In the genomic region with DNA sequence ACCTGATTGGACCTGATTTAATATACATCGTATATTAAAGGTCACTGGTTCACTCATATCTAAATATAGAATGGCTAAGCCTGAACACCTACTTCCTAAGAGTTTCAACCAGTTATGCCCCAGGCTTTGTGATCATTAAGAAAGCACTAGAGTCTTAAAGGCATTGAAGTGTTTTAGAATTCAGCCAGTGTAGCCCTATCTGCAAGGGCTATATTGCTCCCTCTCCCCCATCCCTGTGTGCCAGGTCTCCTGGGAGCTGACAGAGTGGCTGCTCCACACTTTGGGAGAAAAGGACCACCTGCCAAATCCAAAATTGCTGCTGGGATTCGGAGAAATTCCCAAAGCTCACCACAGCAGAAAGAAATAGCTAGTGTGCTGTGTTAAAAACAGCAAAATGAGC, we compare ENCODE assay signal across 19 mouse cellular contexts.
DNase-seq lines count a peak whose midpoint lies in the region; ATAC-seq and TF ChIP-seq lines count a peak whose summit lies in the region.
"Had no signal": no experiment of that assay in that cellular context is flagged by ENCODE, and none has a peak within 500 bp of the region (broad histone marks: within the 10 kb centered on the region; RNA-seq: fewer than 3 reads in every experiment).

No protein-coding gene starts in this region.

- no peak for TF ChIP-seq EP300 in liver, postnatal 0 days (IDR thresholded peaks at IDR 0.05; ENCODE audit: low read depth)

- H3K4me2 ChIP-seq in forebrain, postnatal 0 days (ENCODE audit: low read depth): no peak overlapping the region
- H3K4me2 ChIP-seq in forebrain, embryonic 12.5 days: no peak overlapping the region
- H3K4me2 ChIP-seq in midbrain, postnatal 0 days (ENCODE audit: low read depth, low read length, poor library complexity, severe bottlenecking): no peak overlapping the region
- no peak overlapping the region for H3K4me2 ChIP-seq in midbrain, embryonic 11.5 days
- H3K4me2 ChIP-seq in liver, postnatal 0 days (ENCODE audit: low read depth, low read length): no peak overlapping the region
- H3K4me2 ChIP-seq: embryonic facial prominence, embryonic 13.5 days had no signal

- no peak overlapping the region for H3K9ac ChIP-seq in forebrain, postnatal 0 days
- H3K9ac ChIP-seq in forebrain, embryonic 12.5 days: no peak overlapping the region
- H3K9ac ChIP-seq in midbrain, postnatal 0 days (replicated peaks; ENCODE audit: low read length, poor library complexity, severe bottlenecking): no peak overlapping the region
- no peak overlapping the region for H3K9ac ChIP-seq in midbrain, embryonic 11.5 days (ENCODE audit: low read length)
- H3K9ac ChIP-seq in liver, postnatal 0 days (replicated peaks): no peak overlapping the region
- H3K9ac ChIP-seq: embryonic facial prominence, embryonic 13.5 days had no signal

- intact Hi-C loops in left cerebral cortex, postnatal 4 days (cut with DNase I): no loop called here

- no peak for TF ChIP-seq CTCF in forebrain, postnatal 0 days (IDR thresholded peaks at IDR 0.05; ENCODE audit: low read depth)
- TF ChIP-seq CTCF in midbrain, postnatal 0 days (IDR thresholded peaks at IDR 0.05): no peak
- no peak for TF ChIP-seq CTCF in liver, postnatal 0 days (IDR thresholded peaks at IDR 0.05; ENCODE audit: low read depth)

- H3K4me1 ChIP-seq in forebrain, postnatal 0 days (ENCODE audit: insufficient read depth): no peaks in the 10 kb centered on the region
- no peaks in the 10 kb centered on the region for H3K4me1 ChIP-seq in forebrain, embryonic 12.5 days
- peaks cover 6% of the 10 kb centered on the region; the same call in 1 of the 2 replicates for H3K4me1 ChIP-seq in midbrain, postnatal 0 days (ENCODE audit: insufficient read depth, low read length)
- H3K4me1 ChIP-seq in midbrain, embryonic 11.5 days (ENCODE audit: control insufficient read depth, insufficient read depth, low read length): 0 out of 2 replicates have a peak, but pooled peaks cover 2% of the 10 kb centered on the region
- H3K4me1 ChIP-seq in liver, postnatal 0 days (ENCODE audit: insufficient read depth): no peaks in the 10 kb centered on the region
- H3K4me1 ChIP-seq: embryonic facial prominence, embryonic 13.5 days; heart, embryonic 10.5 days had no signal

- H3K9me3 ChIP-seq in forebrain, postnatal 0 days (ENCODE audit: low read length): no peaks in the 10 kb centered on the region
- no peaks in the 10 kb centered on the region for H3K9me3 ChIP-seq in forebrain, embryonic 12.5 days
- no peaks in the 10 kb centered on the region for H3K9me3 ChIP-seq in midbrain, postnatal 0 days (ENCODE audit: low read length)
- no peaks in the 10 kb centered on the region for H3K9me3 ChIP-seq in midbrain, embryonic 11.5 days (ENCODE audit: control insufficient read depth, low read length)
- no peaks in the 10 kb centered on the region for H3K9me3 ChIP-seq in liver, postnatal 0 days (ENCODE audit: low read length)
- H3K9me3 ChIP-seq: embryonic facial prominence, embryonic 13.5 days; heart, embryonic 10.5 days had no signal

- WGBS in forebrain, postnatal 0 days: 52% methylated on average over 2 of the region's 2 CpGs
- 67% methylated on average over 2 of the region's 2 CpGs for WGBS in forebrain, embryonic 12.5 days
- 57% methylated on average over 2 of the region's 2 CpGs for WGBS in midbrain, postnatal 0 days
- WGBS in midbrain, embryonic 11.5 days: 83% methylated on average over 2 of the region's 2 CpGs
- 61% methylated on average over 2 of the region's 2 CpGs for WGBS in liver, postnatal 0 days (ENCODE audit: insufficient replicate concordance)

- no peak overlapping the region for H3K27ac ChIP-seq in forebrain, postnatal 0 days (ENCODE audit: low read depth, low read length)
- H3K27ac ChIP-seq in forebrain, embryonic 12.5 days: no peak overlapping the region
- 0 out of 2 replicates have a peak overlapping the region, but pooled peaks have one; percentile 9 for H3K27ac ChIP-seq in midbrain, postnatal 0 days (ENCODE audit: low read depth, low read length)
- no peak overlapping the region for H3K27ac ChIP-seq in midbrain, embryonic 11.5 days (ENCODE audit: low read depth, low read length)
- no peak overlapping the region for H3K27ac ChIP-seq in liver, postnatal 0 days (ENCODE audit: low read depth)
- H3K27ac ChIP-seq: embryonic facial prominence, embryonic 13.5 days; heart, embryonic 10.5 days had no signal

- H3K27me3 ChIP-seq in forebrain, postnatal 0 days (ENCODE audit: insufficient read depth, low read length): no peaks in the 10 kb centered on the region
- H3K27me3 ChIP-seq in forebrain, embryonic 12.5 days: no peaks in the 10 kb centered on the region
- no peaks in the 10 kb centered on the region for H3K27me3 ChIP-seq in midbrain, postnatal 0 days (ENCODE audit: insufficient read depth, low read length)
- no peaks in the 10 kb centered on the region for H3K27me3 ChIP-seq in midbrain, embryonic 11.5 days (ENCODE audit: control insufficient read depth, insufficient read depth, low read length)
- no peaks in the 10 kb centered on the region for H3K27me3 ChIP-seq in liver, postnatal 0 days (ENCODE audit: insufficient read depth, low read length)
- H3K27me3 ChIP-seq: embryonic facial prominence, embryonic 13.5 days had no signal

- no peak overlapping the region for H3K4me3 ChIP-seq in forebrain, postnatal 0 days (ENCODE audit: low read depth, low read length)
- H3K4me3 ChIP-seq in forebrain, embryonic 12.5 days (replicated peaks): no peak overlapping the region
- H3K4me3 ChIP-seq in midbrain, postnatal 0 days (ENCODE audit: low read depth, low read length): no peak overlapping the region
- H3K4me3 ChIP-seq in midbrain, embryonic 11.5 days (ENCODE audit: low read depth, low read length): no peak overlapping the region
- H3K4me3 ChIP-seq in liver, postnatal 0 days (ENCODE audit: low read depth, low read length): no peak overlapping the region
- H3K4me3 ChIP-seq: embryonic facial prominence, embryonic 13.5 days; heart, embryonic 10.5 days had no signal

- no peak for DNase-seq in forebrain, postnatal 0 days
- peak; percentile 9 for DNase-seq in left cerebral cortex, postnatal 4 days
- no peak for DNase-seq in left cerebral cortex, adult 9 months (ENCODE audit: low spot score in 2 of 2)
- DNase-seq in midbrain, postnatal 0 days (ENCODE audit: low spot score): peak; percentile 28
- no peak for DNase-seq in midbrain, embryonic 11.5 days (ENCODE audit: low spot score, missing footprints)
- no peak for DNase-seq in liver, postnatal 0 days
- DNase-seq: adrenal gland, postnatal 14 days; cerebellum, adult 18-20 months; cerebellum, adult 9-11 months; cerebellum, postnatal 36 days; gastrocnemius, postnatal 10 days; heart, adult 18-20 months; heart, postnatal 10 days; heart, postnatal 4 days had no signal

- ATAC-seq in forebrain, postnatal 0 days: peak; percentile 27; the same call in 1 of the 2 replicates
- ATAC-seq in forebrain, embryonic 12.5 days (ENCODE audit: low FRiP score): no peak
- no peak for ATAC-seq in midbrain, postnatal 0 days (ENCODE audit: low FRiP score)
- ATAC-seq in midbrain, embryonic 11.5 days (ENCODE audit: low FRiP score): no peak
- no peak for ATAC-seq in liver, postnatal 0 days
- ATAC-seq: forebrain, embryonic 14.5 days; inflammation-experienced regulatory T-cells, adult 6 months had no signal

- H3K36me3 ChIP-seq in forebrain, postnatal 0 days (ENCODE audit: insufficient read depth): no peaks in the 10 kb centered on the region
- H3K36me3 ChIP-seq in forebrain, embryonic 12.5 days (replicated peaks): no peaks in the 10 kb centered on the region
- H3K36me3 ChIP-seq in midbrain, postnatal 0 days (ENCODE audit: insufficient read depth, low read length): no peaks in the 10 kb centered on the region
- H3K36me3 ChIP-seq in midbrain, embryonic 11.5 days (ENCODE audit: control insufficient read depth, insufficient read depth, low read length): no peaks in the 10 kb centered on the region
- no peaks in the 10 kb centered on the region for H3K36me3 ChIP-seq in liver, postnatal 0 days (replicated peaks; ENCODE audit: insufficient read depth, low read length)
- H3K36me3 ChIP-seq: embryonic facial prominence, embryonic 13.5 days; heart, embryonic 10.5 days had no signal

Comparison
In these comparisons a context has a peak if more than half of its experiments do, and no peak if none do; other contexts are left out.
1. DNase-seq: peak in left cerebral cortex, postnatal 4 days (single experiment) and midbrain, postnatal 0 days (single experiment); none in forebrain, postnatal 0 days (single experiment), left cerebral cortex, adult 9 months (0 of 2), midbrain, embryonic 11.5 days (single experiment) and liver, postnatal 0 days (single experiment).